In the genomic region with DNA sequence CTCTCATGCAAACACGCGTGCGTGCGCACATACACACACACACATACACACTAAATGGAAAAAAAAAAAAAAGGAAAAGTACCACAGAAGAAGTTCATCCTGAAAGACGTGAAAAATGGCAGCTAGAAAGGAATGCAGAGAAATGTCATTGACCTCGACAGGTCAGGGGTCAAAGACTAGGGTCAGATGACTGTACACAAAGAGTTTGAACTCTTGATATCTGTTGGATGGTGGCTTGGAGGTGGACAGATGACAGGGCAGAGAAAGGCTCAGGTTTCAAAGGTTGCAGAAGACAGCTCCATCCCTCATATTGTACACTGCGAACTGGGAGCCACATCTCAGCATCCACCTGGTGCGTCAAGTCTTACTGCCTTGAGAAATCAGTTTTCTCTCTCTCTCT, we compare ENCODE assay signal across 27 mouse cellular contexts.
DNase-seq lines count a peak whose midpoint lies in the region; ATAC-seq and TF ChIP-seq lines count a peak whose summit lies in the region.
"Had no signal": no experiment of that assay in that cellular context is flagged by ENCODE, and none has a peak within 500 bp of the region (broad histone marks: within the 10 kb centered on the region; RNA-seq: fewer than 3 reads in every experiment).

No protein-coding gene starts in this region.

- no peaks in the 10 kb centered on the region for H3K36me3 ChIP-seq in liver, embryonic 14.5 days (replicated peaks; ENCODE audit: control insufficient read depth, insufficient read depth, low read depth)
- no peaks in the 10 kb centered on the region for H3K36me3 ChIP-seq in liver, postnatal 0 days (replicated peaks; ENCODE audit: insufficient read depth, low read length)
- H3K36me3 ChIP-seq: embryonic facial prominence, embryonic 10.5 days; embryonic facial prominence, embryonic 13.5 days; forebrain, embryonic 12.5 days; forebrain, embryonic 15.5 days; heart, embryonic 10.5 days; heart, embryonic 13.5 days had no signal

- TF ChIP-seq EP300 in liver, embryonic 14.5 days (IDR thresholded peaks at IDR 0.05; ENCODE audit: low read depth) = no peak
- no peak for TF ChIP-seq EP300 in liver, postnatal 0 days (IDR thresholded peaks at IDR 0.05; ENCODE audit: low read depth)

- H3K4me2 ChIP-seq in liver, embryonic 14.5 days (ENCODE audit: low read depth) = no peak overlapping the region
- no peak overlapping the region for H3K4me2 ChIP-seq in liver, postnatal 0 days (ENCODE audit: low read depth, low read length)
- H3K4me2 ChIP-seq: embryonic facial prominence, embryonic 13.5 days; forebrain, embryonic 12.5 days; forebrain, embryonic 15.5 days; heart, embryonic 13.5 days; hindbrain, embryonic 14.5 days had no signal

- WGBS in liver, embryonic 14.5 days (ENCODE audit: insufficient replicate concordance) = 65% methylated on average over 8 of the region's 8 CpGs
- 75% methylated on average over 8 of the region's 8 CpGs for WGBS in liver, postnatal 0 days (ENCODE audit: insufficient replicate concordance)

- no peak overlapping the region for H3K9ac ChIP-seq in liver, embryonic 14.5 days (replicated peaks)
- no peak overlapping the region for H3K9ac ChIP-seq in liver, postnatal 0 days (replicated peaks)
- H3K9ac ChIP-seq: embryonic facial prominence, embryonic 13.5 days; forebrain, embryonic 12.5 days; forebrain, embryonic 15.5 days; heart, embryonic 13.5 days; hindbrain, embryonic 14.5 days had no signal

- peak in 2 of 3 experiments; percentile 13 to 19 for DNase-seq in liver, embryonic 14.5 days (ENCODE audit: low read depth in 3 of 3, low spot score in 3 of 3)
- DNase-seq in liver, postnatal 0 days = no peak
- peak; percentile 56 for DNase-seq in embryo, embryonic 10.5 days (ENCODE audit: low spot score)
- DNase-seq in mesoderm, embryonic 11.5 days (ENCODE audit: low read depth, low spot score) = peak; percentile 40
- DNase-seq in heart, adult 8-10 months (ENCODE audit: low spot score) = no peak
- no peak for DNase-seq in adrenal gland, adult (ENCODE audit: inconsistent age in 2 of 2, low spot score in 1 of 2)
- DNase-seq: adrenal gland, postnatal 14 days; cerebellum, adult 11 months; cerebellum, adult 2 months; cerebellum, adult 9-11 months; cerebellum, postnatal 25 days; gastrocnemius, postnatal 25 days; heart, adult 18-20 months; heart, postnatal 14 days; heart, postnatal 4 days had no signal

- H3K4me1 ChIP-seq in liver, embryonic 14.5 days (replicated peaks; ENCODE audit: control insufficient read depth in 2 of 2, insufficient read depth in 2 of 2, low read length in 1 of 2) = no peaks in the 10 kb centered on the region; a peak in 2 of 4 replicates
- H3K4me1 ChIP-seq in liver, postnatal 0 days (ENCODE audit: insufficient read depth) = no peaks in the 10 kb centered on the region

- no peak for TF ChIP-seq CTCF in liver, embryonic 14.5 days (IDR thresholded peaks at IDR 0.05; ENCODE audit: low read depth)
- TF ChIP-seq CTCF in liver, postnatal 0 days (IDR thresholded peaks at IDR 0.05; ENCODE audit: low read depth) = no peak

- no peaks in the 10 kb centered on the region for H3K9me3 ChIP-seq in liver, embryonic 14.5 days (ENCODE audit: control insufficient read depth, low read length)
- no peaks in the 10 kb centered on the region for H3K9me3 ChIP-seq in liver, postnatal 0 days (ENCODE audit: low read length)
- H3K9me3 ChIP-seq: embryonic facial prominence, embryonic 10.5 days; embryonic facial prominence, embryonic 13.5 days; forebrain, embryonic 12.5 days; forebrain, embryonic 15.5 days; heart, embryonic 10.5 days; heart, embryonic 13.5 days had no signal

- no peaks in the 10 kb centered on the region for H3K27me3 ChIP-seq in liver, embryonic 14.5 days (ENCODE audit: control insufficient read depth, insufficient read depth, low read length)
- no peaks in the 10 kb centered on the region for H3K27me3 ChIP-seq in liver, postnatal 0 days (ENCODE audit: insufficient read depth, low read length)
- H3K27me3 ChIP-seq: forebrain, embryonic 12.5 days; forebrain, embryonic 15.5 days; heart, embryonic 13.5 days had no signal

- no peak overlapping the region for H3K4me3 ChIP-seq in liver, embryonic 14.5 days (ENCODE audit: insufficient read depth in 1 of 2, low read depth in 2 of 2, low read length in 2 of 2)
- no peak overlapping the region for H3K4me3 ChIP-seq in liver, postnatal 0 days (ENCODE audit: low read depth, low read length)
- H3K4me3 ChIP-seq: embryonic facial prominence, embryonic 10.5 days; embryonic facial prominence, embryonic 13.5 days; erythroblast, embryonic 14.5 days; forebrain, embryonic 12.5 days; forebrain, embryonic 15.5 days; heart, embryonic 10.5 days; heart, embryonic 13.5 days had no signal

- H3K27ac ChIP-seq in liver, embryonic 14.5 days = no peak overlapping the region
- no peak overlapping the region for H3K27ac ChIP-seq in liver, postnatal 0 days (ENCODE audit: low read depth)
- H3K27ac ChIP-seq: embryonic facial prominence, embryonic 10.5 days; embryonic facial prominence, embryonic 13.5 days; forebrain, embryonic 12.5 days; forebrain, embryonic 15.5 days; heart, embryonic 10.5 days; heart, embryonic 13.5 days; hindbrain, embryonic 14.5 days; hindbrain, postnatal 0 days had no signal

- ATAC-seq in liver, embryonic 14.5 days (ENCODE audit: insufficient read depth) = no peak
- ATAC-seq in liver, postnatal 0 days = no peak
- ATAC-seq: activated CD4-positive, CD25-positive, alpha-beta regulatory T cell, adult 4 months; CD4-positive, CD25-positive, alpha-beta regulatory T cell, adult 4 months; forebrain, embryonic 15.5 days; hindbrain, postnatal 0 days; inflammation-experienced regulatory T-cells, adult 6 months had no signal

Comparison
In these comparisons a context has a peak if more than half of its experiments do, and no peak if none do; other contexts are left out.
1. DNase-seq: peak in liver, embryonic 14.5 days (2 of 3), embryo, embryonic 10.5 days (single experiment) and mesoderm, embryonic 11.5 days (single experiment); none in liver, postnatal 0 days (single experiment), heart, adult 8-10 months (single experiment) and adrenal gland, adult (0 of 2).